Mouse (Mus musculus) thymus, adult 2 months (tissue): ENCODE measurements at regions not wholly inside any gene's neighbourhood (a gene's known extent, or its start where the extent isn't known, plus 50 kb on each side); places are given as distances from the start of the nearest gene placed in this dataset.

ENCODE experiments used
- CTCF ChIP-seq: fragments of 200-500 bp; IDR thresholded peaks from 2 replicates; pipeline ENCODE4 v1.5.1; 2012; ENCODE audit warnings: mild to moderate bottlenecking, control low read depth, low read length, moderate library complexity, borderline replicate concordance; ENCODE audit not compliant: control insufficient read depth, poor library complexity, insufficient read depth; ENCODE audit errors: extremely low read depth
- POLR2A ChIP-seq: fragments of 200-500 bp; IDR thresholded peaks from 2 replicates; pipeline ENCODE4 v1.6.1; 2012; ENCODE audit warnings: mild to moderate bottlenecking, low read length, control low read depth, moderate library complexity; ENCODE audit not compliant: control insufficient read depth, poor library complexity, insufficient read depth; ENCODE audit errors: extremely low read depth

GRCm38 (mm10) chr4:142618770-142619169 is 379.6 kb upstream of the Kazn start:
- TF ChIP-seq CTCF (no peak), POLR2A (no peak)
